Mouse (Mus musculus) CH12.LX (cell line): ENCODE results near the gene Fes. TPM values are rescaled to one million over a fixed set of nuclear protein-coding genes. Genes with fewer than 3 reads are reported as not detected.

ENCODE experiments used
- DNase-seq: peaks from one replicate; pipeline ENCODE4 v3.0.0-alpha.2; 2013; ENCODE audit errors: extremely low read depth
- H3K27ac ChIP-seq: 2 replicates; pipeline ENCODE4 v1.5.1; 2012; ENCODE audit warnings: low read depth, mild to moderate bottlenecking, control low read depth, moderate library complexity; ENCODE audit not compliant: insufficient read depth
- H3K27me3 ChIP-seq: replicated peaks from 2 replicates; pipeline ENCODE3; 2012; ENCODE audit warnings: inconsistent platforms
- H3K36me3 ChIP-seq, 2 experiments: replicated peaks in 1 of 2; 2 replicates each; pipeline versions ENCODE3 to v1.6.1; 2012; ENCODE audit warnings: inconsistent platforms in 1 of 2, low read length in 1 of 2, mild to moderate bottlenecking in 1 of 2, mixed read lengths in 1 of 2, moderate library complexity in 1 of 2; ENCODE audit not compliant: control insufficient read depth in 1 of 2, insufficient read depth in 1 of 2
- H3K4me1 ChIP-seq, 2 experiments: 2 replicates each; pipeline ENCODE4 v1.6.1; 2012; ENCODE audit warnings: inconsistent platforms in 1 of 2, moderate library complexity in 1 of 2; ENCODE audit not compliant: insufficient read depth in 2 of 2, control insufficient read depth in 1 of 2
- H3K4me2 ChIP-seq: 2 replicates; pipeline ENCODE4 v1.6.1; 2012; ENCODE audit warnings: low read depth, mild to moderate bottlenecking, control low read depth; ENCODE audit not compliant: poor library complexity, insufficient read depth, severe bottlenecking
- H3K4me3 ChIP-seq, 3 experiments: fragments of 150-350 bp in 1 of 3; sonication (generic) in 1 of 3; replicated peaks in 1 of 3; 2 replicates each; pipeline versions ENCODE3 to v1.5.1; 2011 to 2012; ENCODE audit warnings: low read depth in 2 of 3, low read length in 2 of 3, mild to moderate bottlenecking in 2 of 3, moderate library complexity in 2 of 3, control low read depth in 1 of 3, improper control_type of control experiment in 1 of 3, inconsistent platforms in 1 of 3, mixed read lengths in 1 of 3; ENCODE audit not compliant: poor library complexity in 1 of 3
- H3K79me2 ChIP-seq: replicated peaks from 2 replicates; pipeline ENCODE4 v1.6.1; 2012; ENCODE audit warnings: mild to moderate bottlenecking, moderate library complexity; ENCODE audit not compliant: control insufficient read depth, poor library complexity, insufficient read depth, severe bottlenecking; ENCODE audit errors: extremely low read depth
- H3K9ac ChIP-seq: 2 replicates; pipeline ENCODE4 v1.6.1; 2012; ENCODE audit warnings: low read depth, mild to moderate bottlenecking, control low read depth, moderate library complexity; ENCODE audit not compliant: insufficient read depth
- H3K9me3 ChIP-seq: replicated peaks from 2 replicates; pipeline ENCODE3; 2012; ENCODE audit warnings: low read length, inconsistent platforms, mixed read lengths
- CHD2 ChIP-seq: IDR thresholded peaks from 2 replicates; pipeline ENCODE4 v1.6.1; 2011; ENCODE audit warnings: low read length, improper control_type of control experiment
- ELF1 ChIP-seq: IDR thresholded peaks from 2 replicates; pipeline ENCODE4 v1.6.1; 2014; ENCODE audit warnings: low read depth, mild to moderate bottlenecking, inconsistent platforms, low read length, improper control_type of control experiment
- ETS1 ChIP-seq: conservative IDR thresholded peaks from 2 replicates; pipeline ENCODE4 v1.6.1; 2012; ENCODE audit warnings: low read depth, mild to moderate bottlenecking, inconsistent platforms, low read length, improper control_type of control experiment, moderate library complexity
- IRF4 ChIP-seq: IDR thresholded peaks from 2 replicates; pipeline ENCODE4 v1.6.1; 2014; ENCODE audit warnings: low read depth, mild to moderate bottlenecking, inconsistent platforms, low read length, improper control_type of control experiment
- JUND ChIP-seq: conservative IDR thresholded peaks from 2 replicates; pipeline ENCODE4 v1.6.1; 2011; ENCODE audit warnings: low read depth, low read length, improper control_type of control experiment
- KAT2A ChIP-seq: IDR thresholded peaks from 2 replicates; pipeline ENCODE4 v1.6.1; 2012; ENCODE audit warnings: low read length, improper control_type of control experiment, inconsistent platforms; ENCODE audit not compliant: insufficient replicate concordance
- MAFK ChIP-seq: IDR thresholded peaks from 2 replicates; pipeline ENCODE4 v1.6.1; 2011; ENCODE audit warnings: low read length, improper control_type of control experiment; ENCODE audit not compliant: insufficient replicate concordance
- MAX ChIP-seq: IDR thresholded peaks from 2 replicates; pipeline ENCODE4 v1.6.1; 2011; ENCODE audit warnings: low read length, improper control_type of control experiment
- MEF2A ChIP-seq: IDR thresholded peaks from 2 replicates; pipeline ENCODE4 v1.6.1; 2014; ENCODE audit warnings: low read depth, mild to moderate bottlenecking, inconsistent platforms, low read length, improper control_type of control experiment, borderline replicate concordance
- MYC ChIP-seq: IDR thresholded peaks from 2 replicates; pipeline ENCODE4 v1.6.1; 2011; ENCODE audit warnings: low read depth, mild to moderate bottlenecking, improper control_type of control experiment, low read length
- NELFE ChIP-seq: IDR thresholded peaks from 2 replicates; pipeline ENCODE4 v1.6.1; 2011; ENCODE audit warnings: low read depth, low read length, improper control_type of control experiment
- POLR2AphosphoS2 ChIP-seq: IDR thresholded peaks from 2 replicates; pipeline ENCODE4 v1.6.1; 2011; ENCODE audit warnings: low read depth, low read length, improper control_type of control experiment
- RCOR1 ChIP-seq: conservative IDR thresholded peaks from 2 replicates; pipeline ENCODE4 v1.6.1; 2012; ENCODE audit warnings: low read depth, mild to moderate bottlenecking, inconsistent platforms, low read length, improper control_type of control experiment
- SIN3A ChIP-seq: IDR thresholded peaks from 2 replicates; pipeline ENCODE4 v1.6.1; 2012; ENCODE audit warnings: low read length, improper control_type of control experiment, inconsistent platforms
- SMC3 ChIP-seq: IDR thresholded peaks from 2 replicates; pipeline ENCODE4 v1.6.1; 2011; ENCODE audit warnings: low read depth, low read length, improper control_type of control experiment
- UBTF ChIP-seq: IDR thresholded peaks from 2 replicates; pipeline ENCODE4 v1.6.1; 2012; ENCODE audit warnings: low read depth, mild to moderate bottlenecking, inconsistent platforms, low read length, improper control_type of control experiment, moderate library complexity
- ZNF384 ChIP-seq: IDR thresholded peaks from 2 replicates; pipeline ENCODE4 v1.6.1; 2012; ENCODE audit warnings: low read depth, low read length, improper control_type of control experiment, inconsistent platforms
- dilution Hi-C: fragments of 300-500 bp; cut with MboI; formaldehyde crosslinking; loops from 2 replicates; pipeline ENCODE4 v1.14.3; 2020; ENCODE audit warnings: low sequenced_read_pairs; ENCODE audit not compliant: extremely low pct_unique_long_range_greater_than_20kb, extremely low pct_ligation_motif_present
- in situ Hi-C: fragments of 300-500 bp; cut with MboI; formaldehyde crosslinking; loops from 3 replicates; pipeline ENCODE4 v1.14.3; 2019; ENCODE audit warnings: low sequenced_read_pairs, low pct_ligation_motif_present, low pct_unique_long_range_greater_than_20kb, mixed read lengths
- polyA plus RNA-seq: library from polyadenylated mRNA; unstranded; fragments of >175 nt; gene quantifications from 2 replicates; pipeline ENCODE4 v1.2.1, GENCODE M21; 2012; ENCODE audit warnings: low read depth; ENCODE audit not compliant: insufficient read length
- total RNA-seq, 2 experiments: library from RNA; depleted of rRNA; stranded (reverse); fragments of 300-350 nt in 1 of 2; fragments of >200 nt in 1 of 2; gene quantifications; 2 replicates each; pipeline ENCODE4 v1.2.3; 2012 to 2014

Fes gene
- total and polyA plus RNA-seq, 3 experiments = 4.3 to 11.7 (median 9.8) TPM

GRCm38 (mm10) chr7:80368009-80368408 is 19.7 kb downstream of the Fes start:
- no peak overlapping the region for H3K4me2 ChIP-seq
- H3K4me1 ChIP-seq = peaks cover 7 to 42% of the 10 kb centered on the region in 2 experiments

GRCm38 (mm10) chr7:80367232-80367631 is 20.5 kb downstream of the Fes start:
- Histone ChIP-seq H3K4me3 (no peak overlapping the region), H3K4me1 (peaks cover 6 to 34% of the 10 kb centered on the region in 2 experiments), H3K27me3 (no peaks in the 10 kb centered on the region), H3K79me2 (peaks cover 6% of the 10 kb centered on the region), H3K9me3 (no peaks in the 10 kb centered on the region), H3K9ac (no peak overlapping the region), H3K36me3 (peaks cover 53 to 58% of the 10 kb centered on the region in 2 experiments), H3K27ac (no peak overlapping the region), H3K4me2 (no peak overlapping the region)
- no peak for DNase-seq
- no peak for TF ChIP-seq CHD2
- TF ChIP-seq UBTF = no peak
- no peak for TF ChIP-seq ELF1
- no peak for TF ChIP-seq MAX
- TF ChIP-seq NELFE = no peak
- TF ChIP-seq POLR2AphosphoS2 = no peak
- no peak for TF ChIP-seq MYC
- no peak for TF ChIP-seq SIN3A
- no peak for TF ChIP-seq MAFK
- in situ Hi-C loops = no loop called here
- dilution Hi-C loops = no loop called here

More at GRCm38 (mm10) chr7:80368009-80368408, 19.7 kb downstream of the Fes start:
- Histone ChIP-seq H3K9ac (no peak overlapping the region), H3K27ac (no peak overlapping the region), H3K9me3 (no peaks in the 10 kb centered on the region), H3K36me3 (peaks cover 45 to 50% of the 10 kb centered on the region in 2 experiments), H3K27me3 (no peaks in the 10 kb centered on the region)
- dilution Hi-C loops = no loop called here
- in situ Hi-C loops = no loop called here
- TF ChIP-seq ELF1 = no peak
- TF ChIP-seq CHD2 = no peak
- no peak for TF ChIP-seq MEF2A
- TF ChIP-seq SMC3 = no peak
- no peak for TF ChIP-seq MAX
- no peak for TF ChIP-seq RCOR1
- TF ChIP-seq JUND = no peak
- TF ChIP-seq ETS1 = no peak
- TF ChIP-seq ZNF384 = no peak
- no peak for TF ChIP-seq KAT2A
- no peak for TF ChIP-seq IRF4
- no peak for TF ChIP-seq SIN3A
- TF ChIP-seq, all 38 proteins: peak for 0
- Histone ChIP-seq H3K79me2 (peaks cover 6% of the 10 kb centered on the region), H3K4me3 (no peak overlapping the region)
- DNase-seq = no peak
